8 mouse cellular contexts compared by ENCODE assay signal in the genomic region with DNA sequence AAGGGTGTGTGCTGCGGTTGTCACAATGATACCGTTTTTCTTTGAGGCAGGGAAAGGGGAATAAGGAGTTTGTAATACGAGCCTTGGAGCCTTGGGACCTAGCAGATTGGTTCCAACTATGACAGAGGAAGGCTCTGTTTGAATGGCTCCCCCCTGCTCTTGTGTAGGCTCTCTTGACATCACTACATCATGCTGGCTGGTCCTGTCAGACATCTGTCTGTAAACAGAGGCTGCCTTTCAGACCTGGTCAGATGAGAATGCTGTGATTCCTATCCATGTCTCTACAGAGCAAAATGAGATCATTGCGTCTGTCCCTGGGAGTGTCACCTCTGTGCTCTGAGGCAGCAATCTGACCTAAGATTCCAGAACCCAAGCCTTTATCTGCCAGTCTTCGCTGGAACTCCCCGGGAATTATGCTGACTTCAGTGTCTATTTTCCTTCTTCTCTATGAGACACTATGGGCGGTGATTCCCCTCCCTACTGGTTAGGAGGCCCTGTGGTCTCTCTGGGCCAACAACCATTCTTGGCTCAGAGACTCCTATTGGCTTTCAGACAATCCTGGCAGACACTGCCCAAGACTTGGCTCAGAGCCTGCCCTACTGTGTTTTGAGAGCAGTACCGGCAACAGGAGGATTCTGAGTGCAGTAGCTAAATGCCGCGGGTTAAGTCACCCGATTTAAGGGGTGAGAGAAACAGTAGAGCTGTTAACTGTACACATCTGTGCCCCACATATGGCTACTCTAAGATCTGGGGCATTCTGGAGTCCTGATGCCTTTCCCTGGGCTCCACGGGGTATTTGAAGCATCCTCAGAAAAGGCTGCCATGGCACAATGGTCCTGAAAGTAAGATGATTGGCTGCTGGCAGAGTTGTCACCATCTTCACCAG.
DNase-seq lines count a peak whose midpoint lies in the region; ATAC-seq and TF ChIP-seq lines count a peak whose summit lies in the region.

No protein-coding gene starts in this region.

- H3K4me1 ChIP-seq in forebrain, embryonic 12.5 days = peaks cover 13% of the 10 kb centered on the region
- peaks cover 6% of the 10 kb centered on the region; the same call in 1 of the 2 replicates for H3K4me1 ChIP-seq in forebrain, embryonic 10.5 days
- H3K4me1 ChIP-seq in heart, adult 2 months (ENCODE audit: control insufficient read depth, insufficient read depth, low read length) = peaks cover 1% of the 10 kb centered on the region; the same call in 1 of the 2 replicates

- no peaks in the 10 kb centered on the region for H3K79me2 ChIP-seq in heart, adult 2 months (replicated peaks; ENCODE audit: control insufficient read depth, insufficient read depth, low read length)

- DNase-seq in forebrain, embryonic 10.5 days (ENCODE audit: extremely low spot score, low spot score) = no peak
- peak; percentile 82 for DNase-seq in cerebellum, adult 9-10 months
- DNase-seq in heart, adult 2 months = peak; percentile 75 to 81
- DNase-seq in layer of hippocampus, adult 2 months (ENCODE audit: low spot score in 2 of 2) = peak; percentile 42 to 60
- DNase-seq in lung, postnatal 25 days (ENCODE audit: low spot score) = peak; percentile 84
- DNase-seq in telencephalon, adult 2 months (ENCODE audit: low read depth, low spot score) = peak; percentile 55

- intact Hi-C loops in heart, adult 2 months (cut with DNase I) = loop anchor here (5.0 to 10.0 kb wide), 4 partner anchors 93 to 438 kb away; partner anchors contain the start of gene Nckap5

- H3K27me3 ChIP-seq in forebrain, embryonic 12.5 days = no peaks in the 10 kb centered on the region
- H3K27me3 ChIP-seq in forebrain, embryonic 10.5 days (ENCODE audit: poor library complexity, severe bottlenecking) = no peaks in the 10 kb centered on the region
- no peaks in the 10 kb centered on the region for H3K27me3 ChIP-seq in heart, adult 2 months (ENCODE audit: control insufficient read depth, insufficient read depth, low read length)

- WGBS in forebrain, embryonic 12.5 days = 78% methylated on average over 12 of the region's 12 CpGs
- WGBS in forebrain, embryonic 10.5 days = 82% methylated on average over 12 of the region's 12 CpGs
- WGBS in heart, adult 2 months = 28% methylated on average over 12 of the region's 12 CpGs

- H3K9me3 ChIP-seq in forebrain, embryonic 12.5 days = no peaks in the 10 kb centered on the region
- no peaks in the 10 kb centered on the region for H3K9me3 ChIP-seq in forebrain, embryonic 10.5 days

- H3K36me3 ChIP-seq in forebrain, embryonic 12.5 days (replicated peaks) = no peaks in the 10 kb centered on the region
- H3K36me3 ChIP-seq in forebrain, embryonic 10.5 days (replicated peaks) = no peaks in the 10 kb centered on the region
- H3K36me3 ChIP-seq in heart, adult 2 months (ENCODE audit: control insufficient read depth, insufficient read depth, low read length) = no peaks in the 10 kb centered on the region

- H3K4me2 ChIP-seq in forebrain, embryonic 12.5 days = no peak overlapping the region

- no peak for TF ChIP-seq CTCF in heart, adult 2 months (IDR thresholded peaks at IDR 0.05)
- no peak for TF ChIP-seq CTCF in layer of hippocampus, adult 2 months (conservative IDR thresholded peaks at IDR 0.05)

- no peak overlapping the region for H3K27ac ChIP-seq in forebrain, embryonic 12.5 days
- H3K27ac ChIP-seq in forebrain, embryonic 10.5 days = no peak overlapping the region
- peak overlapping the region; percentile 13; the same call in 1 of the 2 replicates for H3K27ac ChIP-seq in heart, adult 2 months
- no peak overlapping the region for H3K27ac ChIP-seq in layer of hippocampus, adult 2 months

- no peak overlapping the region for H3K9ac ChIP-seq in forebrain, embryonic 12.5 days
- no peak overlapping the region for H3K9ac ChIP-seq in heart, adult 2 months (ENCODE audit: low read depth, low read length)

- peak; percentile 54; the same call in 1 of the 2 replicates for ATAC-seq in forebrain, embryonic 12.5 days (ENCODE audit: low FRiP score)
- ATAC-seq in CD4-positive, CD25-positive, alpha-beta regulatory T cell, adult 4 months = no peak

- H3K4me3 ChIP-seq in forebrain, embryonic 12.5 days (replicated peaks) = no peak overlapping the region
- H3K4me3 ChIP-seq in forebrain, embryonic 10.5 days = no peak overlapping the region
- no peak overlapping the region for H3K4me3 ChIP-seq in heart, adult 2 months
- no peak overlapping the region for H3K4me3 ChIP-seq in layer of hippocampus, adult 2 months

- TF ChIP-seq EP300 in heart, adult 2 months (IDR thresholded peaks at IDR 0.05; ENCODE audit: insufficient read depth, low read depth, low read length) = no peak

- TF ChIP-seq POLR2A in heart, adult 2 months (IDR thresholded peaks at IDR 0.05; ENCODE audit: insufficient read depth, low read depth, low read length) = no peak
